Mouse (Mus musculus) forebrain, postnatal 0 days (tissue): ENCODE data around the gene Dlx5. TPM values are rescaled to one million over a fixed set of nuclear protein-coding genes. Genes with fewer than 3 reads are reported as not detected.

Source experiments
- ATAC-seq: fragments of 200-750 bp; cut with Nextera tagmentation; 2 replicates; pipeline ENCODE4 v1.8.0; 2017; ENCODE audit warnings: mild to moderate bottlenecking, moderate library complexity
- DNase-seq: peaks from one replicate; pipeline ENCODE4 v3.0.0-alpha.2; 2015
- H3K27ac ChIP-seq: fragments of 300-500 bp; sonication (generic); 2 replicates; pipeline ENCODE4 v1.5.1; 2014; ENCODE audit warnings: low read depth, mild to moderate bottlenecking, antibody characterized with exemption, low read length, moderate library complexity, mixed read lengths
- H3K27me3 ChIP-seq: fragments of 300-500 bp; sonication (generic); 2 replicates; pipeline ENCODE4 v1.6.1; 2014; ENCODE audit warnings: mild to moderate bottlenecking, low read length, mixed read lengths; ENCODE audit not compliant: insufficient read depth
- H3K36me3 ChIP-seq: fragments of 300-500 bp; sonication (generic); 2 replicates; pipeline ENCODE4 v1.6.1; 2014; ENCODE audit warnings: mild to moderate bottlenecking, moderate library complexity; ENCODE audit not compliant: insufficient read depth
- H3K4me1 ChIP-seq: fragments of 300-500 bp; sonication (generic); 2 replicates; pipeline ENCODE4 v1.6.1; 2014; ENCODE audit warnings: antibody characterized with exemption; ENCODE audit not compliant: insufficient read depth
- H3K4me2 ChIP-seq: fragments of 300-500 bp; sonication (generic); 2 replicates; pipeline ENCODE4 v1.6.1; 2014; ENCODE audit warnings: low read depth, mild to moderate bottlenecking, moderate library complexity
- H3K4me3 ChIP-seq: fragments of 300-500 bp; sonication (generic); 2 replicates; pipeline ENCODE4 v1.5.1; 2014; ENCODE audit warnings: low read depth, low read length, mixed read lengths
- H3K9ac ChIP-seq: fragments of 300-500 bp; sonication (generic); 2 replicates; pipeline ENCODE4 v1.6.1; 2014; ENCODE audit warnings: mild to moderate bottlenecking
- H3K9me3 ChIP-seq: fragments of 300-500 bp; sonication (generic); 2 replicates; pipeline ENCODE4 v1.6.1; 2016; ENCODE audit warnings: low read length
- CTCF ChIP-seq: sonication (generic); IDR thresholded peaks from 2 replicates; pipeline ENCODE4 v1.5.1; 2016; ENCODE audit warnings: antibody characterized with exemption, control low read depth, low read depth
- WGBS: fragments of 180-500 bp; shearing (Covaris S2); extraction: QIAGEN DNeasy Blood & Tissue Kit; methylation state at CpG from one replicate; pipeline ENCODE4 v1.1.7; 2014; 5-methylcytosine and 5-hydroxymethylcytosine counted together
- polyA plus RNA-seq: library from polyadenylated mRNA; unstranded; fragments of >200 nt; fragmentation: Nextera tagmentation; extraction: Ambion mirVana; gene quantifications from 2 replicates; pipeline ENCODE4 v1.2.1, GENCODE M21; 2015
- total RNA-seq: library from RNA; depleted of rRNA; stranded (reverse); fragments of >200 nt; gene quantifications from 2 replicates; pipeline ENCODE4 v1.2.3, GENCODE M21; 2014

Gene Dlx5
- total and polyA plus RNA-seq, 2 experiments from 2014 or later: 12.9 to 51.3 TPM

DNA sequence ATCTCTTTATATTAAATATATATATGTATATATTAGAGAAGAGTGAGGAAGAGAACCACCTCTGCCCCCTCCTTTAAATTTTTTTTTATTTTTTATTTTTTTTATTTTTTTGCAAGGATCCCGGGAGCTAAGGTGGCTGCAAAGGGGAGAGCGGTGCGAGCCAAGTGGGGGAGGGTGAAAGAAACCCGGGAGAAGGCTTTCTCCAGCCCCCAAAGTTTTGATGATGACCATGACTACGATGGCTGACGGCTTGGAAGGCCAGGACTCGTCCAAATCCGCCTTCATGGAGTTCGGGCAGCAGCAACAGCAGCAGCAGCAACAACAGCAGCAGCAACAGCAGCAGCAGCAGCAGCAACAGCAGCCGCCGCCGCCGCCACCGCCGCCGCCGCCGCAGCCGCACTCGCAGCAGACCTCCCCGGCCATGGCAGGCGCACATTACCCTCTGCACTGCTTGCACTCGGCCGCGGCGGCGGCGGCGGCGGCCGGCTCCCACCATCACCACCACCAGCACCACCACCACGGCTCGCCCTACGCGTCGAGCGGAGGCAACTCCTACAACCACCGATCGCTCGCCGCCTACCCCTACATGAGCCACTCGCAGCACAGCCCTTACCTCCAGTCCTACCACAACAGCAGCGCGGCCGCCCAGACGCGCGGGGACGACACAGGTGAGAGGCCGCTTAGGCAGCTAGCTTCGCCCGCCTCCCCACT, 18.6 kb downstream of the Dlx5 start, which contains the start of gene Dlx6:
TSS of gene Dlx6 (plus strand) at position 175 of the 711 bp plus-strand sequence.
- Histone ChIP-seq H3K27ac (peak within 1 kb of the TSS; percentile 96), H3K9ac (peak within 1 kb of the TSS; percentile 81), H3K4me3 (peak within 1 kb of the TSS; percentile 50), H3K27me3 (peaks cover 34% of the 10 kb centered on the region), H3K4me2 (peak within 1 kb of the TSS; percentile 53), H3K36me3 (no peaks in the 10 kb centered on the region), H3K9me3 (no peaks in the 10 kb centered on the region), H3K4me1 (no peaks in the 10 kb centered on the region)
- TF ChIP-seq CTCF: no peak
- 3% methylated on average over 43 of the region's 52 CpGs for WGBS
- peak; percentile 17 for ATAC-seq
- peak; percentile 41 for DNase-seq

DNA sequence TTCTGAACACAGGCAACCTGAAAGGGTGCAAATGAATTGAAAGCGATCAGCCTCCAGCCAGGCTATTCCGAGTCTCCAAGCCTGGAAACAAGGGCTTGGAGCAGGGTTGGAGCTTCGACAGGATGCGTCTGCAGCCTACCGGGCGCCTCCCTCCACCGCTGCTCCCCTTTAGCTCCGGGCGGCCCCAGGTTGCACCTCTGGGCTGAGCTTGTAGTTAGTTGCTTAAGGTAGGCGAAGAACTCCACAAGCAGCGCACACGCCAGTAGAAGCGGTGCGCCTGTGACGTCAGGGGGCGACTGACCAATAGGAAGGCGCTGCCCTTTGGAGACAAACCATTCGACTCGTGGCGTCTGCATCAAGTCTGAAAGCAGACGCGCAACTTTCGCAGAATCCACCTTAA, 19.3 kb downstream of the Dlx5 start:
- ATAC-seq: peak; percentile 74
- WGBS: 1% methylated on average over 23 of the region's 23 CpGs
- peak overlapping the region; percentile 53 for H3K4me2 ChIP-seq
- TF ChIP-seq CTCF: no peak
- H3K9ac ChIP-seq: peak overlapping the region; percentile 81
- H3K4me1 ChIP-seq: peaks cover 4% of the 10 kb centered on the region; the same call in 1 of the 2 replicates
- peaks cover 40% of the 10 kb centered on the region for H3K27me3 ChIP-seq
- DNase-seq: peak; percentile 90
- H3K4me3 ChIP-seq: peak overlapping the region; percentile 50
- H3K27ac ChIP-seq: peak overlapping the region; percentile 96
- H3K36me3 ChIP-seq: no peaks in the 10 kb centered on the region
- H3K9me3 ChIP-seq: no peaks in the 10 kb centered on the region

DNA sequence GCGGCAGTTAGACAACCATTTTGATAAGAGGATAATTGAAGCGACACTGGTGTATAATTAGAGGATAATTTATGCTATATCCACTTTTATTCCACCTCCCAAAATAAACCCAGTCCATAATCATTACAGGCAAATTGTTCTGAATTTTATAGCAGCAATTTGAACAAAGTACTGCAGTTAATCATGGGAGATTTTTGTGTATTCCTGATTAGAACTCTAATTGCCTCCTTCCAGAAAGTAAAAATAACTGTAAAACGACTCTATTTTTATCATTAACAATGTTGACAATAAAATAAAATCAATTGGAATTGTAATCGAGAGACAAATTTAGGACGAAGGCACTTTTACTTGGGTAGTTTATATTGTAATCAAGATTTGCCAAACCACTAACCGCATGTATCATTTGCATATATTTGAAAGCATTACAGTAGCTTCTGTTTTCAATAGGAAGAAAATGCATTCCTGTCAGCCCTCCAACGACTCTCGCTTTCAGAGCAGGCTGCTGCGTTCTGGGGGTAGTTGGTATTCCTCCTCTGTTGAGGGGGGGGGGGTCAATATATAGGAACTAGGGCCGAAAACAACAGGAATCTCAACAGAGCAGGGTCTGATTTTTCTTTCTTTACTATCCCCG, 20.0 kb downstream of the Dlx5 start:
- no peak for TF ChIP-seq CTCF
- Histone ChIP-seq H3K4me2 (peak overlapping the region; percentile 53), H3K27ac (peak overlapping the region; percentile 96), H3K27me3 (peaks cover 36% of the 10 kb centered on the region), H3K9ac (peak overlapping the region; percentile 69), H3K9me3 (no peaks in the 10 kb centered on the region), H3K4me3 (peak overlapping the region; percentile 50), H3K4me1 (peaks cover 4% of the 10 kb centered on the region; the same call in 1 of the 2 replicates), H3K36me3 (no peaks in the 10 kb centered on the region)
- peak; percentile 12; the same call in 1 of the 2 replicates for ATAC-seq
- WGBS: 2% methylated on average over 11 of the region's 11 CpGs
- DNase-seq: peak; percentile 68

DNA sequence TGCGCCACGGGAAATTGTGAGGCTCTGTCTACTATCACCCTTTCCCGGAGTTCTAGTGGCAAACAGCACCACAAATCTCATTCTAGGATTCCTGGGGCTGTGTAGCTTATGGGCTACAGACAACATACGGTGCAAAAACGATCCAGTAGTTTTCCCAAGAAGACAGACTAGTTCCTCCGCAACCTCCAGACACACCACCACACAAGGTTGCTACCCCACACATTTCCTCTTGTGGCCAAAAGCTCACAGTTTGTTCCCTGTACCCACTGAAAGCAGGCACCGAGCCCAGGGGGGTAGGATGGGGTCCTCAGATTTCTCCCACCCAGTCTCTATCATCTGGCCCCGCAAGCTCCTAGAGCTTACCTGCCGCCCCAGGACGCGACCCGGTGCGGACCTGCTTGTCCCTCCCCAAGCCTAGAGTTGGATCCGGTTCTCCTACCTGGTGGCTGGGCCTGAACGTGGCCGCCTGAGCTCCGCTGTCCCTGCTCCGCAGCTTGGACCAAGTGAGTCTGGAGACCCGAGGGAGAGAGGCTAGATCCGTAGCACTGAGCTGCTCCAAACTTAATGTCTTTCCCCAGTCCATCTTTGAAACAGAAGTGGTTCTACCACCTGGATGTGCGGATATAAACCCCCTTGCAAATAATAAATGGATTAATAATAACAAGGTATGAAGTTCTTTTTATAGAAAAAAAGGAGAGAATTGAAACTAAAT, 20.6 kb downstream of the Dlx5 start:
- Histone ChIP-seq H3K4me3 (peak overlapping the region; percentile 50), H3K4me2 (peak overlapping the region; percentile 53), H3K27me3 (peaks cover 35% of the 10 kb centered on the region), H3K4me1 (peaks cover 4% of the 10 kb centered on the region; the same call in 1 of the 2 replicates), H3K36me3 (no peaks in the 10 kb centered on the region), H3K27ac (peak overlapping the region; percentile 86), H3K9ac (peak overlapping the region; percentile 69), H3K9me3 (no peaks in the 10 kb centered on the region)
- WGBS: 1% methylated on average over 21 of the region's 21 CpGs
- no peak for DNase-seq
- peak; percentile 4; the same call in 1 of the 2 replicates for ATAC-seq
- no peak for TF ChIP-seq CTCF

DNA sequence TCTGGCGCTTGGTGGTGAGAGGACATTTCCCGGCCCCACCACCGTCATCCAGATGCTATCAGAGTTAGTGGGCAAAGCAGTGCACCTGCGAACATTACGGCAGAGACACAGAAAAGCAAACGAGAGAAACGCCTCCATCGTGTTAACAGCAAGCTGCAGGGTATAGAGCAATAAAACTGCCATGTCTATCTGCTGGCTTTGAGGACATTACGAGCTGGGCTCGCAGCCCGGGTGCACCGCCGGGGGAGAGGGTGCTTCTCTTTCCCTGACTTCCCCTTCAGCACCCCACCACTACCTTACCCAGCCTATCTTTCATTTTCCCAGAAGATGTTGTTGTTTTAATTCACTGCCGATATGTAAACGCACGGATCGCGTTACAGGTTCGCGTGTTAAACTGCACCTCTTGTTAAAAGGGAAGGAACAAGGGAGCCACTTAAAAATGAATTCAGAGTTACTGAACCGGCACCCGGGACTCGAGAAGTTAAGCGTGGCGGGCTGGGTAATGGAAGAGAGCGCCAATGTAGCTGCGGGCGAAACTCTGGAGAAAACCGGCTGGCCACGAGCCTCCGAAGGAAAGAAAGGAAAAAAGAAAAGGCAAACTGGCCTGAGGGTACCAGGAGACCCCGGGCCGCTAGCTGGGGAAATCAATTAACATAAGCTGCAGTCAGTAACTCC, 21.3 kb downstream of the Dlx5 start:
- WGBS: under 1% methylated on average over 33 of the region's 33 CpGs
- Histone ChIP-seq H3K4me1 (peaks cover 4% of the 10 kb centered on the region; the same call in 1 of the 2 replicates), H3K4me3 (peak overlapping the region; percentile 50), H3K9ac (peak overlapping the region; percentile 69), H3K36me3 (no peaks in the 10 kb centered on the region), H3K9me3 (no peaks in the 10 kb centered on the region), H3K27me3 (peaks cover 39% of the 10 kb centered on the region), H3K27ac (peak overlapping the region; percentile 86), H3K4me2 (peak overlapping the region; percentile 53)
- ATAC-seq: no peak
- TF ChIP-seq CTCF: no peak
- DNase-seq: peak; percentile 67

DNA sequence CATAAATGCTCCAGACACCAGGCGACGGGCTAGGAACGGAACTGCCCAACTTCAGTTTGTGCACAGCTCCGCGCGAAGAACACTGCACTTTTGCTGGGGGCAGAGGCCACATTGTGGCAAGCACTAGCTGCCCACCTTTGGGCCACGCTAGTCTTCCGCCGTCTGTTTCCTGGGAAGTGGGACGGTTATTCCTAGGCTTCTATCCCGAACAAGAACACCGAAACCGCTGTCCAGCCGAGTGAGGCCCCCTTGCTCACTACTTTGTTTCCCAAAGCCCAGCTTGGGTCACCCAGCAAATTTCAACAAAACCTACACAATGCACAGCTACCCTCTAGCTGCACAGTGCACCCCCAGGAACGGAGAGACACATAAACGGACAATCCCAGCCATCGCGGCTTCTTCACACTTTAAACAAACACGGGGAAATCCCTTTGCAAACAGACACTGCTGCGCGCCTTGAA, 21.9 kb downstream of the Dlx5 start:
- H3K4me2 ChIP-seq: peak overlapping the region; percentile 53

More for the DNA sequence above, 21.9 kb downstream of the Dlx5 start:
- no peak for ATAC-seq
- H3K4me3 ChIP-seq: peak overlapping the region; percentile 50
- H3K27ac ChIP-seq: peak overlapping the region; percentile 86
- DNase-seq: no peak
- peaks cover 38% of the 10 kb centered on the region for H3K27me3 ChIP-seq
- peak overlapping the region; percentile 69 for H3K9ac ChIP-seq
- under 1% methylated on average over 21 of the region's 21 CpGs for WGBS
- no peak for TF ChIP-seq CTCF
- H3K4me1 ChIP-seq: peaks cover 7% of the 10 kb centered on the region; the same call in 1 of the 2 replicates
- no peaks in the 10 kb centered on the region for H3K36me3 ChIP-seq
- H3K9me3 ChIP-seq: no peaks in the 10 kb centered on the region
